Mouse (Mus musculus) adrenal gland, adult 18-20 months (tissue): ENCODE measurements around the gene Fbxo11. TPM values are rescaled to one million over a fixed set of nuclear protein-coding genes. Genes with fewer than 3 reads are reported as not detected.
"Not testable (repeated sequence)": the region's sequence is repeated elsewhere in the genome, so short reads cannot be mapped to it uniquely, and the experiment has no call there.

Experiments
- DNase-seq, 2 experiments: peaks; one replicate each; pipeline ENCODE4 v3.0.0; 2021 to 2022; ENCODE audit warnings: low spot score in 2 of 2
- total RNA-seq, 2 experiments: library from RNA; stranded (reverse); gene quantifications; 1 replicate in 1 of 2; 2 replicates in 1 of 2; pipeline ENCODE4 v1.2.3; 2021

Gene Fbxo11
- total RNA-seq, 2 experiments from 2014 or later = 53.0 to 69.0 TPM

- DNase-seq = no peak
Measured at GRCm38 (mm10) chr17:88023924-88024323, 41.2 kb downstream of the Fbxo11 start.

GRCm38 (mm10) chr17:88016027-88016426 is 49.1 kb downstream of the Fbxo11 start:
- DNase-seq = not testable (repeated sequence)

- DNase-seq = no peak
Measured at GRCm38 (mm10) chr17:88014456-88014855, 50.6 kb downstream of the Fbxo11 start.

GRCm38 (mm10) chr17:88006956-88007355 is 58.1 kb downstream of the Fbxo11 start:
- DNase-seq = no peak

GRCm38 (mm10) chr17:88004892-88005291 is 60.2 kb downstream of the Fbxo11 start:
- no peak for DNase-seq

GRCm38 (mm10) chr17:87997808-87998207 is 67.3 kb downstream of the Fbxo11 start:
- no peak for DNase-seq

- DNase-seq = no peak
Measured at GRCm38 (mm10) chr17:87993338-87993737, 71.8 kb downstream of the Fbxo11 start.

GRCm38 (mm10) chr17:87992154-87992553 is 72.9 kb downstream of the Fbxo11 start:
- no peak for DNase-seq

GRCm38 (mm10) chr17:87987507-87987906 is 77.6 kb downstream of the Fbxo11 start:
- no peak for DNase-seq

GRCm38 (mm10) chr17:87985916-87986315 is 79.2 kb downstream of the Fbxo11 start:
- no peak for DNase-seq

- DNase-seq = no peak
Measured at GRCm38 (mm10) chr17:87984440-87985214, 80.5 kb downstream of the Fbxo11 start.

GRCm38 (mm10) chr17:87983313-87983712 is 81.8 kb downstream of the Fbxo11 start:
- no peak for DNase-seq

- DNase-seq = no peak
Measured at GRCm38 (mm10) chr17:87982112-87982511, 83.0 kb downstream of the Fbxo11 start.

GRCm38 (mm10) chr17:87979696-87980095 is 85.4 kb downstream of the Fbxo11 start:
- DNase-seq = not testable (repeated sequence)

GRCm38 (mm10) chr17:87976927-87977326 is 88.2 kb downstream of the Fbxo11 start:
- DNase-seq = not testable (repeated sequence)

- DNase-seq = no peak
Measured at GRCm38 (mm10) chr17:87976154-87976806, 88.8 kb downstream of the Fbxo11 start.

- DNase-seq = peak in 1 of 2 experiments; percentile 64
Measured at GRCm38 (mm10) chr17:87975229-87975853, 89.8 kb downstream of the Fbxo11 start.

- DNase-seq = peak; percentile 82 to 86
Measured at GRCm38 (mm10) chr17:87974629-87975228, 90.4 kb downstream of the Fbxo11 start, which contains the start of gene Msh6. Msh6 (plus strand) TSS chr17:87975062.

- no peak for DNase-seq
Measured at GRCm38 (mm10) chr17:87973261-87974167, 91.6 kb downstream of the Fbxo11 start.

GRCm38 (mm10) chr17:87972856-87973255 is 92.2 kb downstream of the Fbxo11 start:
- DNase-seq = no peak
